Mouse (Mus musculus): ENCODE data around the gene Vmn1r83. TPM values are rescaled to one million over a fixed set of nuclear protein-coding genes. Genes with fewer than 3 reads are reported as not detected.

Vmn1r83 gene
- total RNA-seq (2015) (not detected in 2 replicates), total RNA-seq (2017) (not detected in 2 replicates)

DNA sequence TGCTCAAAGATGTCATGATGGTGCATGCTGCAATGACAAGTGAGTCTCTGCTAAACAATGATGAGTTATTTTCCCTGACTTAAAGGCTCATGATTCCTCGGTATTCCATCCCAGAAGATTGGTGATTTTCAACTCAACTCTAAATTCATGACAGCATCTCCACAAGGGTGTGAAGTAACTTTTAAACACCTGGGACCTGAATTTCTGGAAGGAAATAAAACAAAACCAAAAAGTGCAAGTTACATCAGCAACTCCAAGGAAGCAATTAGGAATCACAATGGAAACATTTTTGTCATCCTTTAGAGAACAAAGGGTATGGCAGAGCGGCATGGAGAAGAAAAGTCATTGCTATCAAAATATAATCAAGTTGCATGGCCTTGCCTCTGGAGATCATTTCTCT is at the start of gene Vmn1r83:
Gene Vmn1r83 (minus strand): TSS at position 101 of the 400 bp plus-strand sequence.
- no peak for ATAC-seq (ENCODE audit: poor library complexity, severe bottlenecking)

DNA sequence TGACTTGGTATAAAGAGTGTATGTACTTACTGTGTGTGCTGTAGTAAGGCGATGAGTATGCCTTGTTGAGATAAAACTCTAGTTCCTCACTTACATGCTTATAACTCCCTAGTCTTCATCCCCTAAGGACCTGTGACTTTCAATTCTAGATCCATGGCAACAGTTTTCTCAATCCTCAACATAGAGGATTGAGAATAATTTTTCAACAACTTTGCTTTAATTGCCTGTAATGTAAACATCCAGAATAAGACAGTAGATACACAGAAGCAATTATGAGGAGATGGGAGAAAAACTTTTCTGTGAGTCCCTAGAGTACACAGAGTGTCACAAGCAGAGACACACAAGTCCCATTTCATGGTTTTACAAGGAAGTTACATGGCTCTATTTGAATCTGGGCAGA is 39.9 kb upstream of the Vmn1r83 start, which contains the start of gene Vmn1r84:
Gene Vmn1r84 (minus strand): TSS at position 101 of the 400 bp plus-strand sequence.
- no peak for ATAC-seq (ENCODE audit: poor library complexity, severe bottlenecking)

DNA sequence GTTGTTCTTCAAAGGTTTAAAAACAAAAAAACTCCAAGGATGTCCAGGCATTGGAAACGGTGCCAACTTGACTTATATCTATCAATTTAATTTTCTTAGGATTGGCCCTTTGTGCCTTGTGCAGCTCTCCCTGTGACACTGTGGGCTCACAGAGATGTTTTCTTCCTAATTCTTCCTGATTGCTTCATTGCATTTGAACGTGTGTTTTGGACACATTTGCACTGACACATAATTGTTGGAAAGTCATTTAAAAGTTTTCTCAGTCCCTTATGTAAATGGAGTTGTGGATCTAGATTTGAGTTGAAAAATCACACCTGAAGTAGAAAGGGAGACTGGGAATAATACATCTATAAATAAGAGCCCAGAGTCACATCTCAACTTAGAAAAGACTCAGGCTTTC is 29.2 kb downstream of the Vmn1r83 start, which contains the start of gene Vmn1r82:
Gene Vmn1r82 (plus strand): TSS at position 301 of the 400 bp plus-strand sequence.
- no peak for ATAC-seq (ENCODE audit: poor library complexity, severe bottlenecking)

Other genes with a start within 250 kb of the Vmn1r83 start
- gene Vmn1r78, start 179.2 kb downstream of the Vmn1r83 start, total RNA-seq (2015) = not detected in 2 replicates
- gene Vmn1r78, start 179.2 kb downstream of the Vmn1r83 start, total RNA-seq (2017) = not detected in 2 replicates
- not detected in 2 replicates for gene Vmn1r79, start 158.2 kb downstream of the Vmn1r83 start, total RNA-seq (2015)
- not detected in 2 replicates for gene Vmn1r79, start 158.2 kb downstream of the Vmn1r83 start, total RNA-seq (2017)
- not detected in 2 replicates for gene Vmn1r80, start 140.2 kb downstream of the Vmn1r83 start, total RNA-seq (2015)
- not detected in 2 replicates for gene Vmn1r80, start 140.2 kb downstream of the Vmn1r83 start, total RNA-seq (2017)
- gene Vmn1r81, start 61.2 kb downstream of the Vmn1r83 start, total RNA-seq (2015) = not detected in 2 replicates
- gene Vmn1r81, start 61.2 kb downstream of the Vmn1r83 start, total RNA-seq (2017) = not detected in 2 replicates
- not detected in 2 replicates for gene Vmn1r82, start 29.1 kb downstream of the Vmn1r83 start, total RNA-seq (2015)
- gene Vmn1r82, start 29.1 kb downstream of the Vmn1r83 start, total RNA-seq (2017) = not detected in 2 replicates
- not detected in 2 replicates for gene Vmn1r84, start 39.8 kb upstream of the Vmn1r83 start, total RNA-seq (2015)
- gene Vmn1r84, start 39.8 kb upstream of the Vmn1r83 start, total RNA-seq (2017) = not detected in 2 replicates
- not detected in 2 replicates for gene Zfp551, start 93.3 kb upstream of the Vmn1r83 start, total RNA-seq (2015)
- gene Zfp551, start 93.3 kb upstream of the Vmn1r83 start, total RNA-seq (2017) = 0.07 and 0.41 TPM in 2 replicates
- 5.1 and 5.9 TPM in 2 replicates for gene Zfp606, start 148.8 kb upstream of the Vmn1r83 start, total RNA-seq (2015)
- 4.6 and 5.2 TPM in 2 replicates for gene Zfp606, start 148.8 kb upstream of the Vmn1r83 start, total RNA-seq (2017)
- not detected in 2 replicates for gene 2900092C05Rik, start 183.0 kb upstream of the Vmn1r83 start, total RNA-seq (2015)
- gene 2900092C05Rik, start 183.0 kb upstream of the Vmn1r83 start, total RNA-seq (2017) = not detected in 2 replicates